Mouse (Mus musculus): ENCODE data around the gene Lad1. TPM values are rescaled to one million over a fixed set of nuclear protein-coding genes. Genes with fewer than 3 reads are reported as not detected.

Gene Lad1
- polyA plus RNA-seq, 1 experiment from 2014 or later = 1.3 TPM

GRCm38 (mm10) chr1:135813071-135813470 lies 5.3 kb upstream of the Lad1 start:
- no peak for DNase-seq (ENCODE audit: low spot score)

GRCm38 (mm10) chr1:135813687-135814395 lies 4.6 kb upstream of the Lad1 start:
- ATAC-seq (ENCODE audit: low FRiP score) (no peak), DNase-seq (ENCODE audit: low spot score) (no peak)
- Histone ChIP-seq H3K4me3 (ENCODE audit: low read depth, low read length) (no peak overlapping the region), H3K27me3 (ENCODE audit: control insufficient read depth, insufficient read depth, low read length) (peaks cover 23% of the 10 kb centered on the region), H3K27ac (ENCODE audit: low read depth, low read length) (no peak overlapping the region), H3K4me2 (replicated peaks; ENCODE audit: low read depth, low read length) (no peak overlapping the region), H3K36me3 (ENCODE audit: control insufficient read depth, insufficient read depth, low read length) (no peaks in the 10 kb centered on the region), H3K9ac (ENCODE audit: low read depth, low read length) (no peak overlapping the region), H3K9me3 (ENCODE audit: control insufficient read depth, low read length) (no peaks in the 10 kb centered on the region), H3K4me1 (replicated peaks; ENCODE audit: control insufficient read depth, insufficient read depth, low read length) (0 out of 2 replicates have a peak, but pooled peaks cover 2% of the 10 kb centered on the region)
- WGBS = 77% methylated on average over 5 of the region's 5 CpGs

More at GRCm38 (mm10) chr1:135813071-135813470, 5.3 kb upstream of the Lad1 start:
- Histone ChIP-seq H3K4me1 (replicated peaks; ENCODE audit: control insufficient read depth, insufficient read depth, low read length) (no peaks in the 10 kb centered on the region), H3K27me3 (ENCODE audit: control insufficient read depth, insufficient read depth, low read length) (peaks cover 15% of the 10 kb centered on the region), H3K4me2 (replicated peaks; ENCODE audit: low read depth, low read length) (no peak overlapping the region), H3K4me3 (ENCODE audit: low read depth, low read length) (no peak overlapping the region), H3K27ac (ENCODE audit: low read depth, low read length) (no peak overlapping the region), H3K9me3 (ENCODE audit: control insufficient read depth, low read length) (no peaks in the 10 kb centered on the region), H3K9ac (ENCODE audit: low read depth, low read length) (no peak overlapping the region), H3K36me3 (ENCODE audit: control insufficient read depth, insufficient read depth, low read length) (no peaks in the 10 kb centered on the region)
- WGBS = 61% methylated on average over 4 of the region's 4 CpGs
- ATAC-seq (ENCODE audit: low FRiP score) = no peak

- Histone ChIP-seq H3K4me1 (replicated peaks; ENCODE audit: control insufficient read depth, insufficient read depth, low read length) (0 out of 2 replicates have a peak, but pooled peaks cover 2% of the 10 kb centered on the region), H3K27ac (ENCODE audit: low read depth, low read length) (no peak overlapping the region), H3K4me2 (replicated peaks; ENCODE audit: low read depth, low read length) (no peak overlapping the region), H3K4me3 (ENCODE audit: low read depth, low read length) (no peak overlapping the region), H3K36me3 (ENCODE audit: control insufficient read depth, insufficient read depth, low read length) (no peaks in the 10 kb centered on the region), H3K9ac (ENCODE audit: low read depth, low read length) (no peak overlapping the region), H3K9me3 (ENCODE audit: control insufficient read depth, low read length) (no peaks in the 10 kb centered on the region), H3K27me3 (ENCODE audit: control insufficient read depth, insufficient read depth, low read length) (peaks cover 28% of the 10 kb centered on the region)
- ATAC-seq (ENCODE audit: low FRiP score) = no peak
- no peak for DNase-seq (ENCODE audit: low spot score)
- WGBS = 84% methylated on average over 5 of the region's 5 CpGs
Measured at GRCm38 (mm10) chr1:135814531-135814930, 3.9 kb upstream of the Lad1 start.

GRCm38 (mm10) chr1:135817595-135817994 lies 803 bp upstream of the Lad1 start:
- no peak for ATAC-seq (ENCODE audit: low FRiP score)
- 77% methylated on average over 4 of the region's 4 CpGs for WGBS
- Histone ChIP-seq H3K27ac (ENCODE audit: low read depth, low read length) (no peak overlapping the region), H3K27me3 (ENCODE audit: control insufficient read depth, insufficient read depth, low read length) (peaks cover 35% of the 10 kb centered on the region), H3K9ac (ENCODE audit: low read depth, low read length) (no peak overlapping the region), H3K4me3 (ENCODE audit: low read depth, low read length) (no peak overlapping the region), H3K36me3 (ENCODE audit: control insufficient read depth, insufficient read depth, low read length) (no peaks in the 10 kb centered on the region), H3K4me1 (replicated peaks; ENCODE audit: control insufficient read depth, insufficient read depth, low read length) (0 out of 2 replicates have a peak, but pooled peaks cover 2% of the 10 kb centered on the region), H3K4me2 (replicated peaks; ENCODE audit: low read depth, low read length) (no peak overlapping the region), H3K9me3 (ENCODE audit: control insufficient read depth, low read length) (no peaks in the 10 kb centered on the region)
- no peak for DNase-seq (ENCODE audit: low spot score)

- Histone ChIP-seq H3K27ac (ENCODE audit: low read depth, low read length) (no peak overlapping the region), H3K36me3 (ENCODE audit: control insufficient read depth, insufficient read depth, low read length) (no peaks in the 10 kb centered on the region), H3K27me3 (ENCODE audit: control insufficient read depth, insufficient read depth, low read length) (peaks cover 35% of the 10 kb centered on the region), H3K9ac (ENCODE audit: low read depth, low read length) (no peak overlapping the region), H3K4me2 (replicated peaks; ENCODE audit: low read depth, low read length) (no peak overlapping the region), H3K4me1 (replicated peaks; ENCODE audit: control insufficient read depth, insufficient read depth, low read length) (0 out of 2 replicates have a peak, but pooled peaks cover 2% of the 10 kb centered on the region), H3K4me3 (ENCODE audit: low read depth, low read length) (no peak overlapping the region), H3K9me3 (ENCODE audit: control insufficient read depth, low read length) (no peaks in the 10 kb centered on the region)
- ATAC-seq (ENCODE audit: low FRiP score) (no peak), DNase-seq (ENCODE audit: low spot score) (no peak)
- WGBS = 78% methylated on average over 10 of the region's 10 CpGs
Measured at GRCm38 (mm10) chr1:135820071-135820470, 1.7 kb downstream of the Lad1 start.

- Histone ChIP-seq H3K27me3 (ENCODE audit: control insufficient read depth, insufficient read depth, low read length) (peaks cover 35% of the 10 kb centered on the region), H3K27ac (ENCODE audit: low read depth, low read length) (no peak overlapping the region), H3K36me3 (ENCODE audit: control insufficient read depth, insufficient read depth, low read length) (no peaks in the 10 kb centered on the region), H3K9me3 (ENCODE audit: control insufficient read depth, low read length) (no peaks in the 10 kb centered on the region), H3K9ac (ENCODE audit: low read depth, low read length) (no peak overlapping the region), H3K4me1 (replicated peaks; ENCODE audit: control insufficient read depth, insufficient read depth, low read length) (0 out of 2 replicates have a peak, but pooled peaks cover 2% of the 10 kb centered on the region), H3K4me2 (replicated peaks; ENCODE audit: low read depth, low read length) (no peak overlapping the region), H3K4me3 (ENCODE audit: low read depth, low read length) (no peak overlapping the region)
- 70% methylated on average over 16 of the region's 16 CpGs for WGBS
- ATAC-seq (ENCODE audit: low FRiP score) = no peak
- DNase-seq (ENCODE audit: low spot score) = no peak
Measured at GRCm38 (mm10) chr1:135820736-135821364, 2.5 kb downstream of the Lad1 start.

GRCm38 (mm10) chr1:135821780-135822179 lies 3.4 kb downstream of the Lad1 start:
- no peak overlapping the region for H3K27ac ChIP-seq (ENCODE audit: low read depth, low read length)
- no peak overlapping the region for H3K4me3 ChIP-seq (ENCODE audit: low read depth, low read length)
- H3K36me3 ChIP-seq (ENCODE audit: control insufficient read depth, insufficient read depth, low read length) = no peaks in the 10 kb centered on the region
- H3K4me2 ChIP-seq (replicated peaks; ENCODE audit: low read depth, low read length) = no peak overlapping the region
- H3K27me3 ChIP-seq (ENCODE audit: control insufficient read depth, insufficient read depth, low read length) = peaks cover 33% of the 10 kb centered on the region
- DNase-seq (ENCODE audit: low spot score) (no peak), ATAC-seq (ENCODE audit: low FRiP score) (no peak)
- 0 out of 2 replicates have a peak, but pooled peaks cover 2% of the 10 kb centered on the region for H3K4me1 ChIP-seq (replicated peaks; ENCODE audit: control insufficient read depth, insufficient read depth, low read length)
- no peaks in the 10 kb centered on the region for H3K9me3 ChIP-seq (ENCODE audit: control insufficient read depth, low read length)
- WGBS = 84% methylated on average over 7 of the region's 7 CpGs
- H3K9ac ChIP-seq (ENCODE audit: low read depth, low read length) = no peak overlapping the region

- Histone ChIP-seq H3K4me2 (replicated peaks; ENCODE audit: low read depth, low read length) (no peak overlapping the region), H3K9me3 (ENCODE audit: control insufficient read depth, low read length) (no peaks in the 10 kb centered on the region), H3K9ac (ENCODE audit: low read depth, low read length) (no peak overlapping the region), H3K27me3 (ENCODE audit: control insufficient read depth, insufficient read depth, low read length) (no peaks in the 10 kb centered on the region), H3K4me1 (replicated peaks; ENCODE audit: control insufficient read depth, insufficient read depth, low read length) (no peaks in the 10 kb centered on the region), H3K36me3 (ENCODE audit: control insufficient read depth, insufficient read depth, low read length) (no peaks in the 10 kb centered on the region), H3K27ac (ENCODE audit: low read depth, low read length) (no peak overlapping the region), H3K4me3 (ENCODE audit: low read depth, low read length) (no peak overlapping the region)
- DNase-seq (ENCODE audit: low spot score) (peak; percentile 64), ATAC-seq (ENCODE audit: low FRiP score) (no peak)
- 22% methylated on average over 1 of the region's 1 CpGs for WGBS
Measured at GRCm38 (mm10) chr1:135828918-135829317, 10.5 kb downstream of the Lad1 start.

Data from hindbrain, embryonic 11.5 days (tissue).